Mouse (Mus musculus): Measurements from ENCODE around the gene Zfp937. TPM values are rescaled to one million over a fixed set of nuclear protein-coding genes. Genes with fewer than 3 reads are reported as not detected.
"Not testable (repeated sequence)": the region's sequence is repeated elsewhere in the genome, so short reads cannot be mapped to it uniquely, and the experiment has no call there.

Zfp937 gene
- 10 to 100 TPM in 2 of 4 experiments, 1 to 10 TPM in 2; 7.0 to 11.8 (median 10.5) TPM for total RNA-seq (2022)

DNA sequence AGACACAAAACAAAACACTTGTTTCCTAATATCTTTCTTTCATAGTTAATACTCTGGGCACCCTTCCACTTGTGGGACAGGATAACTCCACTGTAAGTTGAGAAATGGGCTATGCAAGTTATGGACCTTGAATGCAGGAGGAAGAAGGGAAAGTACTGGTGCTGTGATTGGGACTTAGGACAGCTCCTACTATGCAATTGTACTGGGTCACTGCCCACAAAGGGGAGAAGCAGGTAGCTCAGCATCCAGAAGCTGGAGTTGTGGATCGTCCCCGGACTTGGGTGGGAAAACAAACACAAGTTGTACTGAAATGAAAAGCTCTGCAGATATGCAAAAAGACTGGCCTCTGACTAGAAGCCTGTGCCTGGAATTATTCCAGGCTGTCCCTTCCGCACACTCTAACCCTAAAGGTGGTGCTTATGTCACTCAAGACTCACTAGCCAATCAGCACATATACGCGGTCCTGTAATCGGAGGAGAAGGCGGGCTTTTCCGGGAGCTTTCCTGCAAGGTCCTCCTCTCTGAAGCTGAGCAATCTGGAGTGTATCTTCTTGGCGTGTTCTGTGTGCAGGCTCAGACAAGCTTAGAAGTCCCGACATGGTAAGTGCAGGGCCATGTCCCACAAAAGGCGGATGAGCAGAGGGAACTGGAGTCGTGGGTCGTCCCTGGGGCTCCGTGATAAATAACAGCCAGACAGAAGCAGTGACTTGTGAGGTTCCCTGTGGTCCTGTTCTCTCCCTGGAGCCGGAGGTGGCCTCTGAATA, at the start of gene Zfp937:
TSS of gene Zfp937 (plus strand) at position 474 of the 763 bp plus-strand sequence.
- peak; percentile 91 for DNase-seq

GRCm38 (mm10) chr2:150173833-150174232, 44.0 kb upstream of the Zfp937 start:
- DNase-seq: no peak

DNA sequence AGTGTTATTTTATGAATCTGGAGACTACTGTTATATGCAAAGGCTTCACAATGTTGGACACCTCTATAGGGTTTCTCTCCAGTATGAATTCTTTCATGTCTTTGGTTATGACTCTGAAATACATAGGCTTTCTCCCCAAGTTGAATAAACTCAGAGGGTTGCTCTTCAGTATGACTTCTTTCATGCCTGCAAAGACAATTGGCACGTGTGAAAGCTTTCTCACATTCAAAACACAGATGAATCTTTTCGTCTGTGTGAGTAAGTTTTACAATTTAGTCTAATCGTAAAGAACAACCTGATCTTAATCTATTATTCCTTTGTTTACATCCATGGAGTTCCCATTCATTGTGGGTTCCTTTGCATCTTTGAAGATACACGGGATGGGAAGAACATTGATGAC, 38.3 kb upstream of the Zfp937 start, which contains the start of gene Gm10770:
TSS of gene Gm10770 (minus strand) at position 101 of the 400 bp plus-strand sequence.
- DNase-seq: not testable (repeated sequence)

- not testable (repeated sequence) for DNase-seq
These were observed 36.8 kb upstream of the Zfp937 start for GRCm38 (mm10) chr2:150181046-150181445.

- not testable (repeated sequence) for DNase-seq
These were observed 36.3 kb upstream of the Zfp937 start, which contains the start of gene Gm14139 for GRCm38 (mm10) chr2:150181570-150181999. Gm14139 (plus strand) TSS chr2:150181755.

DNA sequence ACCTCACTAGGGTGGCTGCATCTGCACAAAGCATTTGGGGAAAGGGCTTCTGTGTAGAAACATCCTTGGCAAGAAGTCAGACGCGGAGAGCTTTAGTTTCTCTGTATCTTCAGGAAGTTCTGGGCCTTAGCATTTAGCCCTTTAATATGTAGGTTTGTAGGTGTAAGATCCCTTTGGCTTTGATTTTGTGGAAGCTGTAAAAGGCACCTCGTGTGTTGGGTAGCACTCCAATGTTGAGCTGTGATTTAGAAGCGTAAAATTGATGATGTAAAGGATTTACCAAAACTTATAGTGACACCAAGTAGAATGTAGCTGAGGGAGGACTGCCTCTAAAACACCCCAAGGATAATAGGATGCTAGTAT, 471 bp downstream of the Zfp937 start:
- DNase-seq: not testable (repeated sequence)

DNA sequence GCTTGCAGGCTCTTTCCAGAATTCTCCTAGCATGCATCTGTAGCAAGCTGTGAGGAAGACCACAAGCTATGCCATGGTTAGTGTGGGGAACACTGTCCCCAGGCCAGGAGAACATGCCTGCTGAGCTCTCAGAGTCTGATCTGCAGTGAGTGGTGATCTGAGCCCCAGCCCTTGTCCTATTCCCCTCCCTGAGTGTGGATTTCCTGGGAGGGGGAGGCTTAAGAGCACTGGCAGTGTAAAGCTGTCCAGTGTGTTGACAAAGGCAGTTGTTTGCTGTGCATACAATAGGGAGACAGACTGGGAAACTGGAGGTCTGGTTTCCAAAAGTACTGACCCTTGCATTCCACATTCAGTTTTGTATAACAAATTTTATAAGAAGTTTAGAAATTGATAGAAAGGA, 5.4 kb downstream of the Zfp937 start:
- DNase-seq: not testable (repeated sequence)

GRCm38 (mm10) chr2:150243211-150243610, 25.3 kb downstream of the Zfp937 start:
- DNase-seq: no peak

GRCm38 (mm10) chr2:150255491-150255890, 37.6 kb downstream of the Zfp937 start, which contains the start of gene Gm21994:
Gm21994 (minus strand) TSS chr2:150255591.
- DNase-seq: not testable (repeated sequence)

DNA sequence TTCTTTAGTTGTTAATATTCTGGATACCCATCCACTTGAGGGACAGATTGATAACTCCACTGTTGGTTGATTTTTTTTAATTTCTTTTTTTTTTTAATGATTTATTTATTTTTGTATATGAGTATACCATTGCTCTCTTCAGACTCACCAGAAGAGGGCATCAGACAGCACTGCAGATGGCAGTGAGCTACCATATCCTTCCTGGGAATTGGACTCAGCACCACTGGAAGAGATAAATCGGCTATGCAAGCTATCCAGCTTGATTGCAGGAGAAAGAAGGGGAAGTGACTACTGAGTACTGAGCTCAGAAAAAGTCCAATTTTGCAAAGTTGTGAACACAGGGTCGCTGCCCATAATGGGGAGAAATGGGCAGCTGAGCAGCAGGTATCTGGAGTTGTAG, 39.0 kb downstream of the Zfp937 start:
- not testable (repeated sequence) for DNase-seq

DNA sequence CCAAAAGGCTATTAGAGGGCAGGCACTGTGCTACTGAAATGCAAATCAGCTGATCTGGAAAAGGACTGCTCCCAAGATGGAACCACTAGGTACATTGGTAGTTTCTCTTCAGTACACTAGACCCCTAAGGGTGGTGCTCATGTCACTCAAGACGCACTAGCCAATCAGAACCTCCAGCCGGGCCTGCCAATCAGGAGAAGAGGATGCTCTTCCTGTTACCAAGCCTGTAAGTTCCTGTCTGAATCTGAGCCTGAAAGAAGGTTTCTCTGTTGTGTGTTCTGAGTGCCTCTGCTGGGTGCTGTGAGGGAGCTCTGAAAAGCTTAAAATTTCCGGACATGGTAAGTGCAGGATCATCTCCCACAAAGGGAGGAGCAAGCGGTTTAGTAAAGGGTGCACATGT, 39.4 kb downstream of the Zfp937 start, which contains the start of gene Gm14124:
TSS of gene Gm14124 (plus strand) at position 227 of the 400 bp plus-strand sequence.
- not testable (repeated sequence) for DNase-seq

Other genes starting within 250 kb of the Zfp937 start
- gene Zfp120, start 81.4 kb upstream of the Zfp937 start, total RNA-seq (2022): 1 to 10 TPM; 6.3 to 9.8 (median 7.8) TPM
- gene Gm10770, start 38.4 kb upstream of the Zfp937 start, total RNA-seq (2022): not detected
- 1 to 10 TPM in 1 of 4 experiments, under 1 TPM in 3; 0.42 to 1.1 (median 0.55) TPM for gene Gm14139, start 36.3 kb upstream of the Zfp937 start, total RNA-seq (2022)
- 1 to 10 TPM; 4.9 to 8.1 (median 6.2) TPM for gene Gm21994, start 37.5 kb downstream of the Zfp937 start, total RNA-seq (2022)
- under 1 TPM; 0.34 to 0.51 (median 0.44) TPM for gene Gm14124, start 39.4 kb downstream of the Zfp937 start, total RNA-seq (2022)
- 1 to 10 TPM; 3.1 to 5.5 (median 4.5) TPM for gene Gm10130, start 105.6 kb downstream of the Zfp937 start, total RNA-seq (2022)
- gene 3300002I08Rik, start 144.7 kb downstream of the Zfp937 start, total RNA-seq (2022): 1 to 10 TPM; 7.8 to 9.2 (median 8.4) TPM
- 1 to 10 TPM; 6.7 to 9.1 (median 7.5) TPM for gene Zfp442, start 233.4 kb downstream of the Zfp937 start, total RNA-seq (2022)

All from adrenal gland, adult 8-10 months (tissue).